Mouse (Mus musculus) E14TG2a.4 (cell line): ENCODE measurements around the gene Mylk3.

Experiments
- H3K27me3 ChIP-seq: 2 replicates; pipeline ENCODE4 v1.6.1; 2014; ENCODE audit warnings: low read length, control low read depth; ENCODE audit not compliant: insufficient read depth
- H3K36me3 ChIP-seq: 2 replicates; pipeline ENCODE4 v1.6.1; 2014; ENCODE audit warnings: low read length, control low read depth; ENCODE audit not compliant: insufficient read depth
- H3K4me1 ChIP-seq: replicated peaks from 2 replicates; pipeline ENCODE4 v1.6.1; 2014; ENCODE audit warnings: low read depth, low read length, control low read depth
- H3K4me3 ChIP-seq: replicated peaks from 2 replicates; pipeline ENCODE4 v1.5.1; 2014; ENCODE audit warnings: mild to moderate bottlenecking, low read length
- H3K9me3 ChIP-seq: 2 replicates; pipeline ENCODE4 v1.6.1; 2014; ENCODE audit warnings: low read length, control low read depth
- CTCF ChIP-seq: conservative IDR thresholded peaks from 2 replicates; pipeline ENCODE4 v1.5.1; 2014; ENCODE audit warnings: low read length
- NANOG ChIP-seq: IDR thresholded peaks from 2 replicates; pipeline ENCODE4 v1.6.1; 2014; ENCODE audit warnings: borderline replicate concordance, low read length, mixed read lengths
- POU5F1 ChIP-seq: IDR thresholded peaks from 2 replicates; pipeline ENCODE4 v1.6.1; 2014; ENCODE audit warnings: low read length, borderline replicate concordance

The Mylk3 gene

GRCm38 (mm10) chr8:85318534-85318933, 67.6 kb downstream of the Mylk3 start:
- H3K4me1 ChIP-seq: peaks cover 10% of the 10 kb centered on the region
- H3K36me3 ChIP-seq: no peaks in the 10 kb centered on the region
- no peak for TF ChIP-seq POU5F1
- H3K4me3 ChIP-seq: no peak overlapping the region
- H3K27me3 ChIP-seq: peaks cover 6% of the 10 kb centered on the region
- H3K9me3 ChIP-seq: no peaks in the 10 kb centered on the region

GRCm38 (mm10) chr8:85313036-85313435, 73.1 kb downstream of the Mylk3 start:
- TF ChIP-seq POU5F1: no peak
- no peak for TF ChIP-seq CTCF
- no peak for TF ChIP-seq NANOG
- no peaks in the 10 kb centered on the region for H3K4me1 ChIP-seq
- no peaks in the 10 kb centered on the region for H3K9me3 ChIP-seq
- no peaks in the 10 kb centered on the region for H3K27me3 ChIP-seq
- no peak overlapping the region for H3K4me3 ChIP-seq
- H3K36me3 ChIP-seq: peaks cover 10% of the 10 kb centered on the region

DNA sequence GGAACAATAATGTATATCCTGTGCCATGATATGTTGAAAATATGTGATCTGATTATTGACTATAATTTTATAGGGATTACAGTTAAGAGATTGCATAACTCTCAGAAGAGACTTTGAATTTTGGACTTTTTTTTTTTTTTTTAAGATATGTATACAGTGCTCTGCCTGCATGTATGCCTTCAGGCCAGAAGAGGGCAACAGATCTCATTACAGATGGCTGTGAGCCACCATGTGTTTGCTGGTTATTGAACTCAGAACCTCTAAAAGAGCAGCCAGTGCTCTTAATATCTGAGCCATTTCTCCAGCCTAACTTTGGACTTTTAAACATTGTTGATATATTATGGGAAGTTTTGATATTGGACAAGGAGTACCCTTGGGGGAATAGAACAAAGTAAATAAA, 74.4 kb downstream of the Mylk3 start:
- no peaks in the 10 kb centered on the region for H3K9me3 ChIP-seq
- TF ChIP-seq CTCF (peak; percentile 41), NANOG (no peak)
- H3K27me3 ChIP-seq: no peaks in the 10 kb centered on the region
- H3K36me3 ChIP-seq: peaks cover 23% of the 10 kb centered on the region
- no peak overlapping the region for H3K4me3 ChIP-seq
- H3K4me1 ChIP-seq: no peaks in the 10 kb centered on the region

DNA sequence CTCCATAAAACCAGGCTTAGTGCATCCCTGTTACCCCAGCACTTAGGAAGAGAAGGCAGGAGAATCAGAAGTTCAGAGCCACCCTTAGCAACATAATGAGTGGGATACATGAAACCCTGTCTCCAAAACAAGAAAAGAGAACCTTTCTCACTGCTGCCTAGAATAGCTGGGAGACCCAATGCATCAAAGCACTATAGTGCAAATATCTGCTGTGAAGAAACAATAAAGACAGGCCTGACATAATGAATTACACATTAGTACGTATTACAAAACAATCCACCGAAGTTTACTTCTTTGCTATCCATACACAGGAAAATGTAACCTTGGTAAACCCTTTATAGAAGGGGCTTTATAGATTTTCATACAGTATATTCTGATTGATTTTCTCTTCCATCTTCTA, 77.6 kb downstream of the Mylk3 start:
- H3K9me3 ChIP-seq: no peaks in the 10 kb centered on the region
- no peaks in the 10 kb centered on the region for H3K27me3 ChIP-seq
- no peaks in the 10 kb centered on the region for H3K4me1 ChIP-seq
- TF ChIP-seq POU5F1 (no peak), NANOG (no peak), CTCF (no peak)
- peaks cover 52% of the 10 kb centered on the region for H3K36me3 ChIP-seq
- no peak overlapping the region for H3K4me3 ChIP-seq

DNA sequence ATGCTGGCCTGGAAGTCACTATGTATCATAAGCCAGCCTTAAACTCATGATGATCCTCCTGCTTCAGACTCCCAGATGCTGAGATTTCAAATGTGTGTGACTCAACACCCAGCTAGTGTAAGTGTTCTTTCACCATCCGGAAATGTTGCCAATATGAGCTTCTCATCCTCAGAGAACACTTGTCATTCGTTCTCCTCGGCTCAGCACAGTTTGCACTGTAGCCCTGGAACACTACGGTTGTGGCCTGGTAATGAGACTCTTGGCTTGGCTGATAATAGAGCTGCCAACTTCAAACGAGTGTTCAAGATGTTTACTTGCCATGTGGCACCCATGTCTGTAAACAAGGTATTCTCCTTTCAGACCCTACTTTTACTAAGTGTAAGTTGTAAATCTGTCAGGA, 82.6 kb downstream of the Mylk3 start:
- H3K4me1 ChIP-seq: peaks cover 12% of the 10 kb centered on the region
- no peaks in the 10 kb centered on the region for H3K27me3 ChIP-seq
- H3K4me3 ChIP-seq: no peak overlapping the region
- H3K9me3 ChIP-seq: no peaks in the 10 kb centered on the region
- H3K36me3 ChIP-seq: peaks cover 72% of the 10 kb centered on the region
- TF ChIP-seq NANOG: no peak
- no peak for TF ChIP-seq POU5F1
- no peak for TF ChIP-seq CTCF

DNA sequence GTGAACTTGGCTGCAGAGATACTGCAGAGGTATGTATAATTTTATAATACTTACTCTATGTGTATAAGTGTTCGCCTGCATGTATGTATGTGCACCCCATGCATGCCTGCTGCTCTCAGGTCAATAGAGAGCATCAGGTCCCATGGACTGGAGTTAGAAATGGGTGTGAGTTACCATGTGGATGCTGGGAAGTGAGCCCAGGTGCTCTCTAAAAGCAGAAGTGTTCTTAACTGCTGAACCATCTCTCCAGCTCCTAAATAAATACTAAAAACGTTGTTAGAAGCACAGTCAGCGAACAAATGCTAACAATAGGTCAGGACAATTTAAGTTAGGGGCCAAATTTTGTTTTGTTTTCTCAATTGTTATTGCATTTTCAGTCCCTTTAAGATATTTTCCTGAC, 83.2 kb downstream of the Mylk3 start:
- Histone ChIP-seq H3K27me3 (no peaks in the 10 kb centered on the region), H3K9me3 (no peaks in the 10 kb centered on the region), H3K4me1 (peaks cover 16% of the 10 kb centered on the region)

DNA sequence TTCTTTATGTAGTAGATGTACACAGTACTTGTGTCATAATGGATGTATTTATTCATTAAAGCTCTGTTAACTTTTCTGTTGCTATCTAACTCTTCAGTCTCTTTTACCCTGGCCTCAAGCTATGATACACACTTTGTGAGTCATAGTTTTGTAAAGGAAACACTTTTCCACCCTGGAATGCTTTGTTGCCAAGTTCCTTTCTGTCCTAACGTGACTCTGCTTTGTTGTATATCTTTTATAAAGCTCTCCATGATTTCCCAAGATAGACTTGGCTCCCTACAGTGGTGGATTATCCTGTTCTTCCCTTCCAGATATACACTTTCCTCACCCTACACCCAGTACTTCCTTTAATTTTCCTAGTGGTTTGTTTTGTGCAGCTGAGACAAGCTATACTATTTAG, 84.2 kb downstream of the Mylk3 start:
- TF ChIP-seq POU5F1: no peak
- TF ChIP-seq NANOG: no peak
- TF ChIP-seq CTCF: no peak
- no peak overlapping the region for H3K4me3 ChIP-seq
- peaks cover 56% of the 10 kb centered on the region for H3K36me3 ChIP-seq
- no peaks in the 10 kb centered on the region for H3K9me3 ChIP-seq
- H3K27me3 ChIP-seq: no peaks in the 10 kb centered on the region
- peaks cover 21% of the 10 kb centered on the region for H3K4me1 ChIP-seq

More for the DNA sequence above, 83.2 kb downstream of the Mylk3 start:
- TF ChIP-seq CTCF: no peak
- no peak for TF ChIP-seq NANOG
- TF ChIP-seq POU5F1: no peak
- no peak overlapping the region for H3K4me3 ChIP-seq
- H3K36me3 ChIP-seq: peaks cover 66% of the 10 kb centered on the region

GRCm38 (mm10) chr8:85299434-85300077, 86.6 kb downstream of the Mylk3 start, which contains the start of the genes Orc6 and Vps35:
Orc6 (plus strand) TSS chr8:85299632.
Vps35 (minus strand) TSS chr8:85299802.
- Histone ChIP-seq H3K4me1 (peaks cover 21% of the 10 kb centered on the region), H3K36me3 (peaks cover 38% of the 10 kb centered on the region), H3K9me3 (no peaks in the 10 kb centered on the region), H3K27me3 (no peaks in the 10 kb centered on the region), H3K4me3 (peak within 1 kb of the TSS; percentile 99)
- TF ChIP-seq CTCF: no peak
- TF ChIP-seq NANOG: no peak
- no peak for TF ChIP-seq POU5F1

DNA sequence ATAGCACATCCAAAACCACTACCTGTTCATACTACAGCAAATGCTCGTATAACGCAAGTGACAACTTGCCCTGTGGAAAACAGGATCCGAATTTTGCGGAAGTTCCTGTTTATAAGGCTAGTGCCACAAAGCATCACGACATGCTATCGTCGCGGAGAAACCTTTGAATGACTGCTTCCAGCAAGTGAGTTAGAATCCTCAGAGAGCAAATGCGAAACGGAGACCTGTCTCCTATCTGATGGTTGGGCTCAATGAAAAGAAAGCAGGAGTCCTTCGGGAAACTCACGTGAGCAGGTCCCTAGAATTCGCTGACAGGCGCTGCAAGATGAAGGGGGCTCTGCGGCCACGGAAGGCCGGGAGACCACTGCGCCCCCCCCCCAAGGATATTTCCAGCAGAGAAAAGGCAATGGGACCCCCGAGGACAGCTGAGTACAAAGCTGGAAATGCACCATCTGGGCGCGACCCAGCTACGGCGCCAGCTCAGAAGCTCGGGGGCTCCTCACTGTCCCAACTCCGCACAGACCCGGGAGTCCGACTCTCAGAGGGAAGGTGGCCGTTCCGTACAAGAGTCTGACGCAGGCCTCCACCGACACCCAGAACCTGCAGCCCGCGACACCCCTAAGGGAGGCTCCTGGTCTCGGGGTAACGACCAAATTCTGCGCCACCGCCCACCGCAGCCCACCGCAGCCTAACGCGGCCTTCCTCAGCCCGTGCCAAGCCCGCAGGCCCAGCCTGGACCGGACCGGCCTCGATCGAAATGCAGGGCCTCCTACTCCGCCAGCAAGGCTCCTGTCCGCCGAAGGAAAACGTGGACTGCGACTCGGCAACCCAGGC, 87.3 kb downstream of the Mylk3 start:
- H3K36me3 ChIP-seq: peaks cover 40% of the 10 kb centered on the region
- peaks cover 21% of the 10 kb centered on the region for H3K4me1 ChIP-seq
- no peaks in the 10 kb centered on the region for H3K27me3 ChIP-seq
- no peaks in the 10 kb centered on the region for H3K9me3 ChIP-seq
- TF ChIP-seq NANOG (no peak), CTCF (no peak), POU5F1 (no peak)
- H3K4me3 ChIP-seq: peak overlapping the region; percentile 99
